Mouse (Mus musculus) embryonic facial prominence, embryonic 14.5 days (tissue): Measurements from ENCODE around the gene 4930438A08Rik. TPM values are rescaled to one million over a fixed set of nuclear protein-coding genes. Genes with fewer than 3 reads are reported as not detected.
"Not testable (repeated sequence)": the region's sequence is repeated elsewhere in the genome, so short reads cannot be mapped to it uniquely, and the experiment has no call there.

Experiments used
- ATAC-seq: fragments of 200-750 bp; cut with Nextera tagmentation; 2 replicates; pipeline ENCODE4 v1.8.0; 2017; ENCODE audit warnings: low read depth, moderate number of reproducible peaks, moderate TSS enrichment
- DNase-seq: peaks from one replicate; pipeline ENCODE4 v3.0.0-alpha.2; 2015; ENCODE audit warnings: low spot score
- H3K27ac ChIP-seq: fragments of 300-500 bp; sonication (generic); replicated peaks from 2 replicates; pipeline ENCODE4 v1.5.1; 2014; ENCODE audit warnings: low read depth, mild to moderate bottlenecking, low read length, moderate library complexity
- H3K27me3 ChIP-seq: fragments of 300-500 bp; sonication (generic); replicated peaks from 2 replicates; pipeline ENCODE4 v1.6.1; 2014; ENCODE audit warnings: low read length; ENCODE audit not compliant: control insufficient read depth, insufficient read depth
- H3K36me3 ChIP-seq: fragments of 300-500 bp; sonication (generic); 2 replicates; pipeline ENCODE4 v1.6.1; 2014; ENCODE audit warnings: low read length, mixed read lengths; ENCODE audit not compliant: control insufficient read depth, insufficient read depth
- H3K4me1 ChIP-seq: fragments of 300-500 bp; sonication (generic); 2 replicates; pipeline ENCODE4 v1.6.1; 2014; ENCODE audit warnings: antibody characterized with exemption, low read length; ENCODE audit not compliant: control insufficient read depth, insufficient read depth
- H3K4me2 ChIP-seq: fragments of 300-500 bp; sonication (generic); 2 replicates; pipeline ENCODE4 v1.6.1; 2014; ENCODE audit warnings: low read depth, mild to moderate bottlenecking, low read length, moderate library complexity, mixed read lengths
- H3K4me3 ChIP-seq: fragments of 300-500 bp; sonication (generic); 2 replicates; pipeline ENCODE4 v1.5.1; 2014; ENCODE audit warnings: low read depth, mild to moderate bottlenecking, low read length
- H3K9ac ChIP-seq: fragments of 300-500 bp; sonication (generic); 2 replicates; pipeline ENCODE4 v1.6.1; 2014; ENCODE audit warnings: low read depth, mild to moderate bottlenecking, low read length, moderate library complexity, mixed read lengths
- H3K9me3 ChIP-seq: fragments of 300-500 bp; sonication (generic); 2 replicates; pipeline ENCODE4 v1.6.1; 2016; ENCODE audit warnings: low read length; ENCODE audit not compliant: control insufficient read depth
- WGBS: fragments of 180-500 bp; shearing (Covaris S2); extraction: QIAGEN DNeasy Blood & Tissue Kit; methylation state at CpG from one replicate; pipeline ENCODE4 v1.1.7; 2014; 5-methylcytosine and 5-hydroxymethylcytosine counted together
- polyA plus RNA-seq: library from polyadenylated mRNA; unstranded; fragments of >200 nt; fragmentation: Nextera tagmentation; extraction: Ambion mirVana; gene quantifications from 2 replicates; pipeline ENCODE4 v1.2.1, GENCODE M21; 2014

The 4930438A08Rik gene
- polyA plus RNA-seq, result 0.22 and 0.45 TPM in 2 replicates

DNA sequence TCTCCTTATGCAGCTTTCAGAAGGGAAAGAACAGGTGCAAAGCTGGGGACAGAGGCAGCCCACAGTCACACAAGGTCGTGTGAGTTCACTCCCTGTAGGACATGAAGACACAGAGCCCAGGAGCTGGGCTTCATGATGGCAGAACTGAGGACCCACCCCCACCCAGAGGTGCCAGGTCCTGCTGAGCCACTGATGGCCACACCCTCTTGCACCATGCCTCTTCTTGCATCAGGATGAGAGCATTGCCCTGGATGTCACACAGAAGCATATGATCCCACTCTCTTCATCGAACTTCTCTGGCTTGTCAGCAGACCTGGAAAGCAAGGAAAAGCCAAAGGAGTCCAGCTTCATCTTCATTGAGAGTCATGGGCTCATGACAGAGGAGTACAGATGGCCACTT is at the start of gene 4930438A08Rik:
TSS of gene 4930438A08Rik (plus strand) at position 228 of the 400 bp plus-strand sequence.
- Histone ChIP-seq H3K4me3 (no peak within 1 kb of the TSS), H3K9me3 (no peaks in the 10 kb centered on the region), H3K27me3 (no peaks in the 10 kb centered on the region), H3K36me3 (no peaks in the 10 kb centered on the region), H3K27ac (no peak within 1 kb of the TSS), H3K4me2 (no peak within 1 kb of the TSS), H3K4me1 (no peaks in the 10 kb centered on the region), H3K9ac (no peak within 1 kb of the TSS)
- DNase-seq (no peak), ATAC-seq (no peak)
- 55% methylated on average over 2 of the region's 2 CpGs for WGBS

- H3K9ac ChIP-seq, DNase-seq, H3K9me3 ChIP-seq, H3K4me1 ChIP-seq, H3K27ac ChIP-seq, H3K4me2 ChIP-seq, H3K27me3 ChIP-seq, ATAC-seq, H3K4me3 ChIP-seq, H3K36me3 ChIP-seq: not testable (repeated sequence)
- WGBS, result 70% methylated on average over 2 of the region's 2 CpGs
Observed at GRCm38 (mm10) chr11:58224872-58225271, 49.7 kb upstream of the 4930438A08Rik start.

DNA sequence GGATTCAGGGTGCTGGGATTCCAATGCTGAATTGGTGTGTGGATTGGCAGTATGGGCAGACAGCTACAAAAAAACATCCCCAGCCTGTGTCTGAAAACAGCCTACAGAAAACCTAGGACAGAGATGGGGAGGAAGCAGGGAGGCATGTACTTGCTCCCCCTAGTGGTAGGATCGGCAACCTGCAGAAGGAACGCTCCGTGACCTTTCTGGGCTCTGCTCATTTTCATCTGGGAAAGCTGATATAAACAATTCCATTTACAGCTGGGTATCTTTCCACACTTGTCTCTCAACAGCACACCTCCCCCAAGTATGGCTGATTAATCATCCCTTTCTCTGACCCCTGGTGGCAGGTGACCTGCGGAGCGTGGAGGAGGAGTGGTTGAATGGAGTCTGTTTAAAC is 48.9 kb upstream of the 4930438A08Rik start:
- H3K4me1 ChIP-seq, result no peaks in the 10 kb centered on the region
- no peak overlapping the region for H3K4me2 ChIP-seq
- H3K27me3 ChIP-seq, result no peaks in the 10 kb centered on the region
- WGBS, result 16% methylated on average over 5 of the region's 5 CpGs
- no peaks in the 10 kb centered on the region for H3K9me3 ChIP-seq
- H3K27ac ChIP-seq, result no peak overlapping the region
- peak; percentile 50 for DNase-seq
- no peaks in the 10 kb centered on the region for H3K36me3 ChIP-seq
- H3K9ac ChIP-seq, result no peak overlapping the region
- no peak; the same call in 1 of the 2 replicates for ATAC-seq
- H3K4me3 ChIP-seq, result no peak overlapping the region

DNA sequence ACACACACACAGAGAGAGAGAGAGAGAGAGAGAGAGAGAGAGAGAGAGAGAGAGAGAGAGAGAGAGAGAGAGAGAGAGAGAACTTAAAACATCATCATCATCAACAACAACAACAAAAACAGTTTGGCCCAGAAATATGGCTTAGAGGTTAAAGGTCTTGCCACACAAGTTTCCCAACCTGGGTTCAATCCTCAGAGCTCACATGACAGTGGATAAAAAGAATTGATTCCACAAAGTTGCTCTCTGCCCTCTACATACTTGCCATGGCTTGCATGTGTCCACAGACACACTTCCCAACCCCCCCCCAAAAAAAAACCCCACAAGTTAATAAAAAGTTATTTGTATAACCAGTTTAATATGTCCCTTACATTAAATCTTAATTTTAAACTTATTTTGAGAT is 48.2 kb upstream of the 4930438A08Rik start:
- Histone ChIP-seq H3K27ac (no peak overlapping the region), H3K4me1 (no peaks in the 10 kb centered on the region), H3K4me2 (no peak overlapping the region), H3K4me3 (no peak overlapping the region), H3K9me3 (no peaks in the 10 kb centered on the region), H3K36me3 (no peaks in the 10 kb centered on the region), H3K9ac (no peak overlapping the region), H3K27me3 (no peaks in the 10 kb centered on the region)
- DNase-seq (no peak), ATAC-seq (no peak)

DNA sequence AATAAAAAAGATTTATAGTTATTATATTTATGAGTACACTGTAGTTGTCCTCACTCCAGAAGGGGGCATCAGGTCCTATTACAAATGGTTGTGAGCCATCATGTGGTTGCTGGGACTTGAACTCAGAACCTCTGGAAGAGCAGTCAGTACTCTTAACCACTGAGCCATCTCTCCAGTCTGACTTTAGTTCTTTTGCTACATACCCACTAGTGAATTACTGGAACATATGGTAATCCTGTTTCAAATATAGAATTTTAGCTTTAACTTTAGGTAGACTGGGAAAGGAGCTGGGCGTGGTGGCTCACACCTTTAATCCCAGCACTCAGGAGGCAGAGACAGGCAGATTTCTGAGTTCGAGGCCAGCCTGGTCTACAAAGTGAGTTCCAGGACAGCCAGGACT is 46.6 kb upstream of the 4930438A08Rik start:
- not testable (repeated sequence) for H3K27ac ChIP-seq, ATAC-seq, H3K9me3 ChIP-seq, H3K4me1 ChIP-seq, H3K4me3 ChIP-seq, H3K4me2 ChIP-seq, DNase-seq, H3K9ac ChIP-seq, H3K36me3 ChIP-seq, H3K27me3 ChIP-seq
- WGBS, result 96% methylated on average over 2 of the region's 2 CpGs

- Histone ChIP-seq H3K36me3 (no peaks in the 10 kb centered on the region), H3K9me3 (no peaks in the 10 kb centered on the region), H3K27me3 (no peaks in the 10 kb centered on the region), H3K4me2 (no peak overlapping the region), H3K27ac (no peak overlapping the region), H3K4me3 (no peak overlapping the region), H3K9ac (no peak overlapping the region), H3K4me1 (no peaks in the 10 kb centered on the region)
- ATAC-seq (no peak), DNase-seq (peak; percentile 18)
- WGBS, result 57% methylated on average over 16 of the region's 16 CpGs
Observed at GRCm38 (mm10) chr11:58230396-58230910, 44.1 kb upstream of the 4930438A08Rik start.

GRCm38 (mm10) chr11:58231156-58231555 is 43.4 kb upstream of the 4930438A08Rik start:
- no peaks in the 10 kb centered on the region for H3K27me3 ChIP-seq
- DNase-seq (no peak), ATAC-seq (no peak)
- no peak overlapping the region for H3K4me2 ChIP-seq
- WGBS, result 87% methylated on average over 8 of the region's 8 CpGs
- H3K4me1 ChIP-seq, result no peaks in the 10 kb centered on the region
- no peaks in the 10 kb centered on the region for H3K36me3 ChIP-seq
- H3K27ac ChIP-seq, result no peak overlapping the region
- no peaks in the 10 kb centered on the region for H3K9me3 ChIP-seq
- no peak overlapping the region for H3K4me3 ChIP-seq
- H3K9ac ChIP-seq, result no peak overlapping the region

DNA sequence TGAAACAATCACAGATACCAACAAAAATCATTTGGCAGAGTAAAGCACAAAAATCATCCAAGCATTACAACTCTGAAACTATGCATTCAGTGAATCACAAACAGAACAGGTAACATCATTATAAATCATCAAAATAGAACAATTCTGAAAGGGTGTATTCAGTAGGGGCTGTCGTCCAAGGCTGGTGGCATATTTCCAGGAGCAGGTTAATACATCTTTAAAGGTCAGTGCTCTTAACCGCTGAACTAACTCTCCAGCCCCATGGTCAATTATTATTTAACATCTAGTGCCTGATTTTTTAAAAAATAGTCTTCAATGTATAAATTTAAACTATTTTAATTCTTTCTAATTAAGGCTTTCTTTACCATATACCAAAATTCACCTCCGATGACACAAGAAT is 40.0 kb upstream of the 4930438A08Rik start:
- H3K27me3 ChIP-seq, H3K27ac ChIP-seq, H3K9me3 ChIP-seq, H3K4me1 ChIP-seq, ATAC-seq, H3K4me2 ChIP-seq, DNase-seq, H3K4me3 ChIP-seq, H3K36me3 ChIP-seq, H3K9ac ChIP-seq: not testable (repeated sequence)
- 78% methylated on average over 3 of the region's 3 CpGs for WGBS

DNA sequence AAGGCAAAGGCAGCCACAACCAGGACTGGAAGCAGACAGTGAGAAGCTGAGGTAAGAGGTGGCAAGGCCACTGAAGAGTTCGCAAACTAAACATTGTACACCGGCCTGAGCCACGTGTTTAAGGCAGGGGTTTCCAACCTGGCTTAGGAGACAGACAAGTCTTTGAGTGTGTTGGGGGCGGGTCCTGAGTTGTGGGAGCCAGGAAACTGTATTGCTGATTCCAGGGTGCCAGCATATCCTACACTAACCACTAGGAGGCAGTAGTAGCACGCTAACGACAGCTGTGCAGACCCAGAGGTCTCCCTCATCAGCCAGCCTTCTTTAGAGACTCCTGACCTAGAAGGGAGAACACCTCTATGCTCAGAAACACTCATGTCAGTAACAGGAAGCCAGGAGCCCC is 39.4 kb upstream of the 4930438A08Rik start:
- Histone ChIP-seq H3K4me1 (0 out of 2 replicates have a peak, but pooled peaks cover 5% of the 10 kb centered on the region), H3K4me2 (no peak overlapping the region), H3K9me3 (no peaks in the 10 kb centered on the region), H3K27ac (no peak overlapping the region), H3K4me3 (no peak overlapping the region), H3K36me3 (no peaks in the 10 kb centered on the region), H3K27me3 (no peaks in the 10 kb centered on the region), H3K9ac (no peak overlapping the region)
- ATAC-seq (no peak), DNase-seq (peak; percentile 16)
- 23% methylated on average over 6 of the region's 6 CpGs for WGBS
